Mouse (Mus musculus): ENCODE measurements at regions not wholly inside any gene's neighbourhood (a gene's known extent, or its start where the extent isn't known, plus 50 kb on each side); places are given as distances from the start of the nearest gene placed in this dataset.

DNA sequence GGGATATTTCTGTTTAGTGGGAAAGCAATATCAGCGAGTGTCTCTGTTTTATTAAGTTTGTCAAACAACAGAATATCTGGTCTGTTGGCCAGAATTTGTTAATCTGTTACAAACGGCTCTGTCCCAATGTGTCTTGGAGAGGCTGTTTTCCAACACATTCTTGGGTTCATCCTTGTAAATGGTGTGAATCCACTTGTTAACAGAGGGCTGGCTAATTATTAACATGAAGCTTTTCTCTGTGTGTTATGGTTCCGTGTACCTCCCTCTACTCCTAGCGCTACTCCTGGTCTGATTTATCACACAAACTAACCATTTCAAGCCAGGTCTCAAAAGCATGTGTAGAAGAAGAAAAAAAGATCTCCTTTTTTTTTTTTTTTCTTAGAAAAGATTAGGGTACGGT, 60.4 kb downstream of the Pou3f3 start:
- no peak for DNase-seq (ENCODE audit: low spot score)

GRCm38 (mm10) chr1:42756497-42756896, 60.9 kb downstream of the Pou3f3 start:
- DNase-seq (ENCODE audit: low spot score) = no peak

DNA sequence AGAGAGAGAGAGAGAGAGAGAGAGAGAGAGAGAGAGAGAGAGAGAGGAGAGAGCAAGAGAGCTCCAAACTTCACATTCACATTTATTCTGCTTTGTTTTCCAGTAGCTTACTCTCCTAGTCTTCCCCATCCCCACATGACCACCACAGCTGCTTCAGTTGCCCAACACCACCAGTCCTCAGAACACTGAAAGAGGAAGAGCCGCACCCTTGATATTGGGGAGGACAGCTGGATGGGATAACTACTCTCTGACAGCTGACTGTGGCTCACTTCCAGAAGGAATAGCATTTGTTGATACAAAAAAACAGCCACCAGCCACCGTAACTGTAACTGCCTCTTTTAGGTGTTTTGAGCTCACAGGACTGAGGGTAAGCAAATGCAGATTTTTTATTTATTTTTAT, 67.9 kb downstream of the Pou3f3 start:
- DNase-seq (ENCODE audit: low spot score) = no peak

- DNase-seq (ENCODE audit: low spot score) = no peak
These were observed 68.5 kb downstream of the Pou3f3 start for GRCm38 (mm10) chr1:42764048-42764447.

DNA sequence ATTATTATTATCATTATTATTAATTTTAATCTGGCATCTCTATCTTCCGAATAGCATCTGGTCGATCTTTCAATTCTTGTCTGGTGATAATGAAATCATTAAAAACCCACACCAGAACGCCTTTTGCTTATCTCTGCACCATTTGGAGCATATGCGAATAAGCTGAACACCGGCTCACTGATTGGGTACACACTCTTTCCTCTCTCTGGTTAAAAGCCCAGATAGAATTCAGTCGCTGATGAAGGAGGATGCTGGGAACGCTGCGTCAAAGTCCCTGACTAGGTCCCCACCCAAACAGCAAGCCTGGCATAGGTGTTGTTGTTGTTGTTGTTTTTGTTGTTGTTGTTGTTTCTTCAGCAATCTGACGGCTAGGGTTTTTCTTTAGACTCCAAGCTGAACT, 74.5 kb downstream of the Pou3f3 start:
- DNase-seq (ENCODE audit: low spot score) = no peak

DNA sequence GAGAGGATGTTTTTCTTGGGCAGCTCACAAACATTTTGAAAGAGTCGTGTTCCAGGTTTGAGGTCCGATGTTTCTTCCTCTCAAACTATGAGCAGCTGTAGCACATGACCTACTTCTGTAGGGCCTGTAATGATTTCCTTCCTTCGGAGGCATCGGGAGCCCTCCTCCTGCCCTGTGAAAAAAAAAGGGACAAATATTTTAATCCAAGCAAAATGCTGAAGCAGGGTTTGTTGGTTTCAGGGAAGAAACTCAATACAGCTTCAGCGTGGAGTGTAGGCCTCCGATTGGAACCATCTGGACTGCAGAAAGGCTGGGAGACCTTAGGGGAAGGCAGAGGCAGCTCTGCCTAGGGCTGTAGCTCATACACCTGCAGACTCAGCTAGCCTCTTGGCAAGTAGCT, 76.4 kb downstream of the Pou3f3 start:
- DNase-seq (ENCODE audit: low spot score) = no peak

DNA sequence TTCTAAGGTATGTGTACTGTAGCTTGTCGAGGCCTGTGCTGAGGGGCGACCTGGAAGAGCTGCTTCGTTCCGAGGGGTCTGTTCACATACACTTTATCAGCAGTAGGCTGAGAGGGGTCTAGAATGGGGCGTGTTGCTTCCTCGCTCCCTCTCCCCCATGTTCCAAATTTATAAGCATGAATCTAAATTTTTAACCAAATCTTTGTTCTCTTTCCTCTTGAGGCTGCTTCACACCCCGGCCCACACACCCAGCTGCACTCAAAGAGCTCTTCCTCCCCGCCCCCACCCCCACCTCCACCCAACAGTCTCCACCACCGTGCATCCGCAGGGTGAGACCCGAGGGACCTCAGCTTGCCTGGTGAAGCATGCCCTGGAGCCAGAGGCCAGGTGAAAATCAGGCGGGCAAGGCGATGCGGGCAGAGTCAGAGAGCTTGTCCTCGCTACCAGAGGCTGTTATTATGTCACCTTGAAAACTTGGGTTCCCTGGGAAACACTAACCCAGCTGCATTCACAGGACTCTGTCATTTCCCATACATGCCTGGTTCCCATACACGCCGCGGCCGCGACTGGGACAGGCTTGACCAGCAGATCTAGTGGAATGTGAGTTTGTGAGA, 77.1 kb upstream of the Mrps9 start:
- DNase-seq (ENCODE audit: low spot score) = no peak

- no peak for DNase-seq (ENCODE audit: low spot score)
These were observed 75.8 kb upstream of the Mrps9 start for GRCm38 (mm10) chr1:42774971-42775892.

GRCm38 (mm10) chr1:42775893-42776287, 75.1 kb upstream of the Mrps9 start:
- no peak for DNase-seq (ENCODE audit: low spot score)

DNA sequence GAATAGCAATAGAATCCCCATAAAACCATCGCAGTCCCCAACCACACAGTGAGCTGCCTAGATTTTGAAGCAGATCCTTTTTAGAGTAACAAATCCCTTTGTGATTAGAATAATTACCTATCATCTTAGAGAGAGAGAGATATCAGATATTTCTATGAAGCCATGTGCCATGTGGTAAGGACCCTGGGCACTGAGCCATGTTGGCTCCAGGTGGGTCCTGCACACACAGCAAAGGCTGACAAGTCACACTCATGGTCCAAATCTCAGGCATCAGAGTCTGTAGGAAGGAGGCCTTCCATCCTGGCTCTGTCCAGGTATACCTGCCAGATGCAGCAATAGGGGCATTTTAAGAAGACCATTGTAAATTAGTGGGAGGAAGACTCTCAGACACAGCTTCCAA, 73.6 kb upstream of the Mrps9 start:
- no peak for DNase-seq (ENCODE audit: low spot score)

DNA sequence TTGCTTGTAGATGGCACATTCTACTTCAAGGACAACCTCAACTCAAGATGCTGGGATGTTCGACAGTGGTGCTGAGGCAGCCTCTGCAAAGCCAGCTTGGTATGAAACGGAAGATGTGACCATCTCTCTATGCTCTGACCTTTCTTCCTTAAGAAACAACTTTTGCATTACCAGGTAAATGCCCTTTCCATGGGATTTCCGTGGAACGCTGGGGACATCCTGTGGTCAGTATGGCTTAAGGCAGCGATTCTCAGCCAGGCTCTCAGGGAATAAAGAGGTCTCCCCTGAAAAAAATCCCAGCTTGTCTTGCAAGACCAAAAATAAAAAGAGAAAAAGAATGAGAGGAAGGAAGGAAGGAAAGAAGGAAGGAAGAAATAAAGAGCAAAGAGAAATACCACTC, 71.3 kb upstream of the Mrps9 start:
- peak; percentile 5 for DNase-seq (ENCODE audit: low spot score)

DNA sequence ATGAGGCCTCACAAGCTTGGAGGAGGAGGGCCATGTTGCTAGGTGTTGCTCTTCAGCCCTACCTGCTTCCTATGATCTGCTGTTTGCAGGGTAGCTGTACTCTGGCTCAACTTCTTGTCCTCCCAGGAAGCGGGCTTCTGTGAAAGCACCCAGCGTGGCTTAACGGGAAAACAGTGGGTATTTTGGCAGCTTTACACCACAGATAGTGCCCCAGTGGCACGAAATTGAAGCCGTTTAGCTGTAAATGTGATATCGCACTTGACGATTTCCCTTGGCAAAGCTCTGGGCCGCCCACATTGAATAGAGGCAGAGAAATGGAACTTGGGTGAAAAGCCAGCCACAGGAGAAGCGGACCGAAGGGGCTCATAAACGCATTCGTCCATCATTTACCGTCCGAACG, 70.8 kb upstream of the Mrps9 start:
- DNase-seq (ENCODE audit: low spot score) = no peak

- DNase-seq (ENCODE audit: low spot score) = no peak
These were observed 69.5 kb upstream of the Mrps9 start for GRCm38 (mm10) chr1:42781533-42781932.

DNA sequence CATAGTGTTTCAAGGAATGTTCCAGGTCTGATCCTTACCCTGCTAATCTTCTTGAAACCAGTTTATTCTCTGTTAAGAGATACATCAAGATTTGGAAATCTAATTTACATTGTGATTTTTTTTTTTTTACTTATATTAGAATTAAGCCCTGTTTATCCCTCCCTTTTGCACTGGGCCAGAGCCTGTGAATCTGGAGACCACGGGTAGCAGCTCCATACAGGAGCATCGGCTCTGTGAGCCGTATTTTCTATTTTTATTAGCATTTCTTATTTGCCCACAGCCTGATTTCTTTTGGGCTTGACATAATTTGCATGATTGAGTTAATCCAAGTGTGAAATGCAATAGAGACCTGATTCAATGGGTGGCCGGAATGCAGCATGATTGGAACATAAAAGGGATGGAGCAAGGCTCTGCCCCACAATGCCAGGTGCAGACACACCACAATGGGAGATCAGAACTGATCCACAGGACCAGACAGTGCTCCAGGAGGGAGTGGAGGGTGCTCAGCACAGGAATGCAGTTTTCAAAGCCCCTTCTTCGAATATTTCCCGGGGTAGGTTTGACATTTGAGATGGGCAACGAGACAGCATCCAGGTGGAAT, 67.9 kb upstream of the Mrps9 start:
- no peak for DNase-seq (ENCODE audit: low spot score)

DNA sequence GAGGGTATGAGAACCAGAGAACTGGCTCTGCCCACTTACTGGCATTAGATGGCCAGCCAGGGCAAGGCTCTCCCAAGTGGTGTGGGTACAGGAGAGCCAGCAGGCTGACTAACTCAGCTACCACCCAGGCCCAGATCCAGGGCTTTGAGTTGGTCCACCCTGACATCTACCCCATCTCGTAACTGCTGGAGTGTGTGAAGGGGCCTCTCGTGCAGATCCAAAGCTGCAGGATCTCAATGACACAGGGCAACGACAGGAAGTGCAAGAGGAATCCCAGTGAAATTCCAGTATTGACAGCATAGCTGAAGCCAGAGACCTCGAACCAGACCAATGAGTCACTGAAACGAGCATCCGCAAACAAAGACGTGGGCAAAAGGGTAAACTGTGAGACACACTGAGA, 63.8 kb upstream of the Mrps9 start:
- no peak for DNase-seq (ENCODE audit: low spot score)

- DNase-seq (ENCODE audit: low spot score) = no peak
These were observed 62.6 kb upstream of the Mrps9 start for GRCm38 (mm10) chr1:42788413-42788812.
